Mouse (Mus musculus) small intestine, adult 2 months (tissue): Measurements from ENCODE around the gene Cobl. TPM values are rescaled to one million over a fixed set of nuclear protein-coding genes. Genes with fewer than 3 reads are reported as not detected.

ENCODE experiments used
- H3K27ac ChIP-seq: fragments of 200-500 bp; 2 replicates; pipeline ENCODE4 v1.5.1; 2012; ENCODE audit warnings: low read depth, low read length, control low read depth, inconsistent platforms; ENCODE audit not compliant: insufficient read depth
- H3K27me3 ChIP-seq: fragments of 200-500 bp; 2 replicates; pipeline ENCODE4 v1.6.1; 2012; ENCODE audit warnings: mild to moderate bottlenecking, moderate library complexity, low read length, inconsistent platforms; ENCODE audit not compliant: control insufficient read depth, insufficient read depth
- H3K36me3 ChIP-seq: fragments of 200-500 bp; 2 replicates; pipeline ENCODE4 v1.6.1; 2012; ENCODE audit warnings: mild to moderate bottlenecking, low read length, control low read depth, inconsistent platforms; ENCODE audit not compliant: control insufficient read depth, insufficient read depth
- H3K4me1 ChIP-seq: fragments of 200-500 bp; 2 replicates; pipeline ENCODE4 v1.6.1; 2012; ENCODE audit warnings: low read length, inconsistent platforms, mixed read lengths; ENCODE audit not compliant: control insufficient read depth, insufficient read depth, insufficient read length
- H3K4me3 ChIP-seq: fragments of 200-500 bp; 2 replicates; pipeline ENCODE4 v1.5.1; 2012; ENCODE audit warnings: low read depth, mild to moderate bottlenecking, control low read depth, inconsistent platforms, low read length, moderate library complexity
- CTCF ChIP-seq: fragments of 200-500 bp; IDR thresholded peaks from 2 replicates; pipeline ENCODE4 v1.5.1; 2012; ENCODE audit warnings: low read depth, mild to moderate bottlenecking, control low read depth, inconsistent platforms, low read length, moderate library complexity, mixed read lengths; ENCODE audit not compliant: insufficient replicate concordance, insufficient read length; ENCODE audit errors: extremely low read depth
- POLR2A ChIP-seq: fragments of 200-500 bp; IDR thresholded peaks from 2 replicates; pipeline ENCODE4 v1.6.1; 2012; ENCODE audit warnings: low read depth, mild to moderate bottlenecking, control low read depth, inconsistent platforms, low read length, moderate library complexity
- WGBS: fragments of 180-500 bp; shearing (Covaris S2); methylation state at CpG from one replicate; pipeline ENCODE4 v1.1.7; 2018; 5-methylcytosine and 5-hydroxymethylcytosine counted together
- polyA plus RNA-seq: library from polyadenylated mRNA; depleted of rRNA; stranded (reverse); fragments of >200 nt; gene quantifications from 2 replicates; pipeline ENCODE4 v1.2.3, GENCODE M21; 2012

Gene Cobl
- polyA plus RNA-seq, 1 experiment, result 42.1 TPM

- H3K4me3 ChIP-seq, result no peak overlapping the region
- TF ChIP-seq POLR2A (no peak), CTCF (no peak)
- no peaks in the 10 kb centered on the region for H3K27me3 ChIP-seq
- H3K4me1 ChIP-seq, result peaks cover 4% of the 10 kb centered on the region; the same call in 1 of the 2 replicates
- no peak overlapping the region for H3K27ac ChIP-seq
- 85% methylated on average over 6 of the region's 6 CpGs for WGBS
- peaks cover 9% of the 10 kb centered on the region for H3K36me3 ChIP-seq
Measured at GRCm38 (mm10) chr11:12314278-12315043, 150.3 kb downstream of the Cobl start.

DNA sequence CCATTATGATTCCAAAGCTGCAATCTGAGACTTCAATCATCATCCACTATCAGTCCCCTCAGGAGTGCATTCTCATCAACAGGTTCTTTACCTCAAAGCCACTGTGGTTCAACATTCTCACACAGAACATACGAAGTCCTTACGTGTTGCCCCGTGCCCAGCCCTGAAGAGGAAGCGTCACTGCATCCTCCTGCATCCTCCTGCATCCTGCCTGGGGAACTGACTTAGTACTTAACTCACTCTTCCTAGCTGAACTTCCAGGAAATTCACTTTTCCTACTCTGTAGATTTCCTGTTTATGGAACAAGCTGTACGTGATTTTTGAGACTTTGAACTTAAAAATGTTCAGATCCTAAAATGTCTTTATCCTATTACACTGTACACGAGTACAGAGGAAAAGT is 153.3 kb downstream of the Cobl start:
- Histone ChIP-seq H3K36me3 (peaks cover 18% of the 10 kb centered on the region), H3K4me1 (peaks cover 4% of the 10 kb centered on the region; the same call in 1 of the 2 replicates), H3K27me3 (no peaks in the 10 kb centered on the region), H3K4me3 (no peak overlapping the region), H3K27ac (no peak overlapping the region)
- TF ChIP-seq CTCF (no peak), POLR2A (no peak)
- WGBS, result 79% methylated on average over 6 of the region's 6 CpGs

GRCm38 (mm10) chr11:12309423-12310023 is 155.2 kb downstream of the Cobl start:
- no peak for TF ChIP-seq CTCF
- H3K27ac ChIP-seq, result no peak overlapping the region
- peaks cover 18% of the 10 kb centered on the region for H3K36me3 ChIP-seq
- no peaks in the 10 kb centered on the region for H3K27me3 ChIP-seq
- H3K4me3 ChIP-seq, result no peak overlapping the region
- no peaks in the 10 kb centered on the region for H3K4me1 ChIP-seq
- 71% methylated on average over 3 of the region's 3 CpGs for WGBS

DNA sequence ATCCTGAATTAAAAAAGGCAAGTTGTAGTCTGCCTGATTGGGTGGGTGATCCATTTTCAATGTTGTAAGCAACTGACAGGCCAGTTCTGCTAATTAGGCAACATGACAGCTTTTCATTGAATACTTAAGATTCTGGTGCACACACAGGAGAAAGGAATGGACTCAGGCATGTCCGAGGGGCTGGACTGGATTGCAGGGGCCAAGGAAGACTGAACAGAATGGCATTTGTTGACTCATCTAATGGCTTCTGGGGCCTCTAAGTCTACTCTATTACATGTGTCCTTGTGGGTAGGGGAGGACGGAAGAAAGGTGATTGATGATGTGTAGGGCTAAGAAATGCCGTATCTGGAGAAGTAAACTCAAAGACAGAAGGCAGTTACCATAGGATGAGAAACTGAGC is 159.9 kb downstream of the Cobl start:
- no peak overlapping the region for H3K27ac ChIP-seq
- WGBS, result 80% methylated on average over 3 of the region's 3 CpGs
- H3K36me3 ChIP-seq, result peaks cover 12% of the 10 kb centered on the region
- H3K4me1 ChIP-seq, result no peaks in the 10 kb centered on the region
- H3K27me3 ChIP-seq, result no peaks in the 10 kb centered on the region
- TF ChIP-seq POLR2A (no peak), CTCF (no peak)
- no peak overlapping the region for H3K4me3 ChIP-seq

DNA sequence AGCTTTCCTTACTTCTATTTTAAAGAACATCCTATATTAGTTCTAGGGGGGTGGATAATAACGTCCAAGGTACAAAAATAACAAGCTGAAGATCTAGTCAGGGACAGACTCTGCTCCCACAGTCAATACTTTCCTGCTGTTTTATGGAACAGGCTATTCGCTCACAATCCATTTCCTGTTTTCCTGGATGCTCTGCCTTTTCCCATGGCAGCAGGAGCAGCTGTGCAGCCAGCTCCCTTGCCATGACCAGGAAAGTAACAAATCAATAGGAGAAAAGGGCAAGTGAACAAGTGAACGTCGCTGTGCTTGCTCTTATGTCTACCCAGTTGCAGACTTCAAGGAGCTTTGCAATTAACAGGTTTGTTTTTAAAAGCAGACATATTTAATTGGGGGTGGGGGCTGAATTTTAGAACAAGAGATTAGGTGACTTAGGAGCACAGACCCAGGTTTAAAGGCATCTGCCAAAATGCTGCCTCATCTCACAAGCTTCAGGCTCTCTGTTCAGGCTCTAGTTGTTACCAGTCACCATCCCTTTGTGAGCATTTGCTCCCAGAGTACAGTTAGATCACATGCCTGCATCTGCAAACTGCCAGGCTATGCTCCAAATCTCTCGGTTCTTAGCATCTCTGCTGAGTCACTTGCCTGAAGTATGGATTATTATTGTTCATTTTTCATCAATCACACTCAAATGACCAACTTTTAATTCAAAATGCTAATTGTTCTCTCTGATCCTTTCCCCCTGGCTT is 164.9 kb downstream of the Cobl start:
- WGBS, result 28% methylated on average over 5 of the region's 5 CpGs
- no peak overlapping the region for H3K4me3 ChIP-seq
- no peak overlapping the region for H3K27ac ChIP-seq
- H3K27me3 ChIP-seq, result no peaks in the 10 kb centered on the region
- no peaks in the 10 kb centered on the region for H3K4me1 ChIP-seq
- H3K36me3 ChIP-seq, result peaks cover 1% of the 10 kb centered on the region; the same call in 1 of the 2 replicates
- no peak for TF ChIP-seq POLR2A
- no peak for TF ChIP-seq CTCF

GRCm38 (mm10) chr11:12291654-12291935 is 173.2 kb downstream of the Cobl start:
- TF ChIP-seq CTCF, result no peak
- no peak for TF ChIP-seq POLR2A
- Histone ChIP-seq H3K4me3 (no peak overlapping the region), H3K27me3 (no peaks in the 10 kb centered on the region), H3K27ac (no peak overlapping the region), H3K36me3 (peaks cover 7% of the 10 kb centered on the region), H3K4me1 (no peaks in the 10 kb centered on the region)
- 31% methylated on average over 3 of the region's 3 CpGs for WGBS

GRCm38 (mm10) chr11:12290911-12291653 is 173.7 kb downstream of the Cobl start:
- H3K27me3 ChIP-seq, result no peaks in the 10 kb centered on the region
- peaks cover 7% of the 10 kb centered on the region for H3K36me3 ChIP-seq
- 49% methylated on average over 7 of the region's 7 CpGs for WGBS
- TF ChIP-seq POLR2A (no peak), CTCF (peak; percentile 57; the same call in 1 of the 2 replicates)
- H3K27ac ChIP-seq, result no peak overlapping the region
- no peaks in the 10 kb centered on the region for H3K4me1 ChIP-seq
- H3K4me3 ChIP-seq, result no peak overlapping the region
